Mouse (Mus musculus): ENCODE data around the gene Ifitm6. TPM values are rescaled to one million over a fixed set of nuclear protein-coding genes. Genes with fewer than 3 reads are reported as not detected.
"Not testable (repeated sequence)": the region's sequence is repeated elsewhere in the genome, so short reads cannot be mapped to it uniquely, and the experiment has no call there.

Gene Ifitm6
- total RNA-seq (2021) = not detected
- long read RNA-seq, experiment 1 = 0 reads
- long read RNA-seq, experiment 2 = 0 reads

- H3K4me3 ChIP-seq; DNase-seq; intact Hi-C loops (cut with DNase I): not testable (repeated sequence)
- 0 out of 2 replicates have a peak within 1 kb of the TSS, but pooled peaks have one; percentile 8 for H3K27ac ChIP-seq
These were observed at the start of gene Ifitm6 for GRCm38 (mm10) chr7:141017824-141018223. Ifitm6 (minus strand) TSS chr7:141017924.

GRCm38 (mm10) chr7:141064576-141064975 is 46.9 kb upstream of the Ifitm6 start:
- intact Hi-C loops (cut with DNase I) = no loop called here

GRCm38 (mm10) chr7:141064175-141064574 is 46.5 kb upstream of the Ifitm6 start:
- DNase-seq = no peak
- H3K27ac ChIP-seq = no peak overlapping the region
- no peak for TF ChIP-seq CTCF (IDR thresholded peaks at IDR 0.05)
- H3K4me3 ChIP-seq = no peak overlapping the region
- intact Hi-C loops (cut with DNase I) = no loop called here

More at GRCm38 (mm10) chr7:141064576-141064975, 46.9 kb upstream of the Ifitm6 start:
- DNase-seq = no peak
- no peak overlapping the region for H3K4me3 ChIP-seq
- no peak for TF ChIP-seq CTCF (IDR thresholded peaks at IDR 0.05)
- no peak overlapping the region for H3K27ac ChIP-seq

- intact Hi-C loops (cut with DNase I) = no loop called here
These were observed 45.6 kb upstream of the Ifitm6 start for GRCm38 (mm10) chr7:141063353-141063752.

GRCm38 (mm10) chr7:141062525-141062924 is 44.8 kb upstream of the Ifitm6 start:
- intact Hi-C loops (cut with DNase I) = no loop called here

More at GRCm38 (mm10) chr7:141063353-141063752, 45.6 kb upstream of the Ifitm6 start:
- no peak for DNase-seq
- Histone ChIP-seq H3K27ac (no peak overlapping the region), H3K4me3 (no peak overlapping the region)
- TF ChIP-seq CTCF (IDR thresholded peaks at IDR 0.05) = no peak

GRCm38 (mm10) chr7:141061269-141061692 is 43.6 kb upstream of the Ifitm6 start:
- Histone ChIP-seq H3K4me3 (peak overlapping the region; percentile 70), H3K27ac (no peak overlapping the region)
- no peak for DNase-seq
- intact Hi-C loops (cut with DNase I) = no loop called here
- no peak for TF ChIP-seq CTCF (IDR thresholded peaks at IDR 0.05)

More at GRCm38 (mm10) chr7:141062525-141062924, 44.8 kb upstream of the Ifitm6 start:
- no peak for DNase-seq
- H3K4me3 ChIP-seq = no peak overlapping the region
- H3K27ac ChIP-seq = no peak overlapping the region
- TF ChIP-seq CTCF (IDR thresholded peaks at IDR 0.05) = no peak

- no peak for TF ChIP-seq CTCF (IDR thresholded peaks at IDR 0.05)
- peak within 1 kb of the TSS; percentile 70 for H3K4me3 ChIP-seq
- DNase-seq = peak; percentile 76
- intact Hi-C loops (cut with DNase I) = no loop called here
- H3K27ac ChIP-seq = no peak within 1 kb of the TSS
These were observed 42.9 kb upstream of the Ifitm6 start, which contains the start of gene B4galnt4 for GRCm38 (mm10) chr7:141060426-141061242. B4galnt4 (plus strand) TSS chr7:141061104.

- peak overlapping the region; percentile 70 for H3K4me3 ChIP-seq
- no peak for DNase-seq
- no peak for TF ChIP-seq CTCF (IDR thresholded peaks at IDR 0.05)
- H3K27ac ChIP-seq = no peak overlapping the region
- intact Hi-C loops (cut with DNase I) = no loop called here
These were observed 42.2 kb upstream of the Ifitm6 start for GRCm38 (mm10) chr7:141059929-141060328.

GRCm38 (mm10) chr7:141058601-141059341 is 41.0 kb upstream of the Ifitm6 start:
- intact Hi-C loops (cut with DNase I) = no loop called here
- TF ChIP-seq CTCF (IDR thresholded peaks at IDR 0.05) = no peak
- H3K4me3 ChIP-seq = no peak overlapping the region
- DNase-seq = no peak
- no peak overlapping the region for H3K27ac ChIP-seq

GRCm38 (mm10) chr7:141057541-141057940 is 39.8 kb upstream of the Ifitm6 start:
- H3K27ac ChIP-seq = no peak overlapping the region
- intact Hi-C loops (cut with DNase I) = no loop called here
- TF ChIP-seq CTCF (IDR thresholded peaks at IDR 0.05) = no peak
- no peak overlapping the region for H3K4me3 ChIP-seq
- no peak for DNase-seq

- DNase-seq = no peak
- no peak overlapping the region for H3K27ac ChIP-seq
- intact Hi-C loops (cut with DNase I) = no loop called here
- no peak overlapping the region for H3K4me3 ChIP-seq
- no peak for TF ChIP-seq CTCF (IDR thresholded peaks at IDR 0.05)
These were observed 39.3 kb upstream of the Ifitm6 start for GRCm38 (mm10) chr7:141056976-141057375.

GRCm38 (mm10) chr7:141055785-141056184 is 38.1 kb upstream of the Ifitm6 start:
- intact Hi-C loops (cut with DNase I) = no loop called here
- no peak for DNase-seq
- TF ChIP-seq CTCF (IDR thresholded peaks at IDR 0.05) = no peak
- Histone ChIP-seq H3K4me3 (no peak overlapping the region), H3K27ac (no peak overlapping the region)

- intact Hi-C loops (cut with DNase I) = no loop called here
- DNase-seq = no peak
- Histone ChIP-seq H3K4me3 (no peak overlapping the region), H3K27ac (no peak overlapping the region)
- TF ChIP-seq CTCF (IDR thresholded peaks at IDR 0.05) = no peak
These were observed 34.7 kb upstream of the Ifitm6 start for GRCm38 (mm10) chr7:141052421-141052820.

All from gastrocnemius, adult 2 months (tissue).